Mouse (Mus musculus) thymus, adult 2 months (tissue): Measurements from ENCODE around the gene Ngdn.

Experiments
- CTCF ChIP-seq: fragments of 200-500 bp; IDR thresholded peaks from 2 replicates; pipeline ENCODE4 v1.5.1; 2012; ENCODE audit warnings: mild to moderate bottlenecking, control low read depth, low read length, moderate library complexity, borderline replicate concordance; ENCODE audit not compliant: control insufficient read depth, poor library complexity, insufficient read depth; ENCODE audit errors: extremely low read depth
- POLR2A ChIP-seq: fragments of 200-500 bp; IDR thresholded peaks from 2 replicates; pipeline ENCODE4 v1.6.1; 2012; ENCODE audit warnings: mild to moderate bottlenecking, low read length, control low read depth, moderate library complexity; ENCODE audit not compliant: control insufficient read depth, poor library complexity, insufficient read depth; ENCODE audit errors: extremely low read depth

- TF ChIP-seq CTCF (no peak), POLR2A (no peak)
Measured at GRCm38 (mm10) chr14:55063581-55064381, 48.5 kb downstream of the Ngdn start.
